Comparison of ENCODE assay signal across 9 mouse cellular contexts in genomic region chr4:150212553-150212971, GRCm38 (mm10). TPM values are rescaled to one million over a fixed set of nuclear protein-coding genes. Genes with fewer than 3 reads are reported as not detected.
A peak's percentile ranks its signal among the peaks of the same experiment; 100 is the strongest.
DNase-seq lines count a peak whose midpoint lies in the region; ATAC-seq and TF ChIP-seq lines count a peak whose summit lies in the region.
"Had no signal": no experiment of that assay in that cellular context is flagged by ENCODE, and none has a peak within 500 bp of the region (broad histone marks: within the 10 kb centered on the region; RNA-seq: fewer than 3 reads in every experiment).

No protein-coding gene starts in this region.

- H3K4me1 ChIP-seq in heart, embryonic 16.5 days (ENCODE audit: control insufficient read depth, insufficient read depth, low read length), result peaks cover 7% of the 10 kb centered on the region
- H3K4me1 ChIP-seq in megakaryocyte, embryonic 14.5 days, result peaks cover 56% of the 10 kb centered on the region
- H3K4me1 ChIP-seq in spleen, adult 2 months (ENCODE audit: control insufficient read depth, insufficient read depth, insufficient read length), result peaks cover 3% of the 10 kb centered on the region; the same call in 1 of the 2 replicates

- DNase-seq in urinary bladder, adult 18-20 months (ENCODE audit: low spot score in 2 of 2), result peak; percentile 12 to 22
- DNase-seq in urinary bladder, postnatal 4 days (ENCODE audit: low spot score in 2 of 2), result no peak
- DNase-seq in embryo, embryonic 11.5 days (ENCODE audit: low read depth, low spot score), result peak; percentile 56
- peak; percentile 47 to 78 for DNase-seq in kidney, postnatal 25 days
- DNase-seq in spleen, adult 2 months (ENCODE audit: low read depth in 1 of 2, low spot score in 2 of 2), result peak; percentile 34 to 53
- DNase-seq in layer of hippocampus, postnatal 14 days (ENCODE audit: low spot score in 2 of 2), result no peak

- TF ChIP-seq CTCF in spleen, adult 2 months (IDR thresholded peaks at IDR 0.05; ENCODE audit: extremely low read depth, insufficient read depth, insufficient read length, insufficient replicate concordance), result no peak

- peak overlapping the region; percentile 75 for H3K4me2 ChIP-seq in heart, embryonic 16.5 days (ENCODE audit: low read depth, low read length)

- peak overlapping the region; percentile 7 for H3K27ac ChIP-seq in heart, embryonic 16.5 days (ENCODE audit: low read length)
- peak overlapping the region; percentile 71 for H3K27ac ChIP-seq in spleen, adult 2 months (ENCODE audit: insufficient read depth, low read length)

- ATAC-seq in heart, embryonic 16.5 days (replicated peaks; ENCODE audit: extremely low read depth, insufficient read depth, low FRiP score), result peak; percentile 86

- TF ChIP-seq POLR2A in spleen, adult 2 months (IDR thresholded peaks at IDR 0.05; ENCODE audit: low read depth, low read length), result no peak

- H3K27me3 ChIP-seq in heart, embryonic 16.5 days (ENCODE audit: control insufficient read depth, insufficient read depth, low read length), result no peaks in the 10 kb centered on the region
- H3K27me3 ChIP-seq in megakaryocyte, embryonic 14.5 days (replicated peaks), result no peaks in the 10 kb centered on the region
- no peaks in the 10 kb centered on the region for H3K27me3 ChIP-seq in spleen, adult 2 months (ENCODE audit: control insufficient read depth, insufficient read depth, low read length)

- no peaks in the 10 kb centered on the region for H3K36me3 ChIP-seq in heart, embryonic 16.5 days (ENCODE audit: control insufficient read depth, insufficient read depth)
- H3K36me3 ChIP-seq in megakaryocyte, embryonic 14.5 days (replicated peaks; ENCODE audit: low read length), result no peaks in the 10 kb centered on the region
- H3K36me3 ChIP-seq in spleen, adult 2 months (ENCODE audit: control insufficient read depth, insufficient read depth, low read length), result no peaks in the 10 kb centered on the region

- H3K9ac ChIP-seq in heart, embryonic 16.5 days (ENCODE audit: low read length), result peak overlapping the region; percentile 71

- H3K9me3 ChIP-seq in heart, embryonic 16.5 days (replicated peaks; ENCODE audit: control insufficient read depth, low read length), result no peaks in the 10 kb centered on the region
- H3K9me3 ChIP-seq in megakaryocyte, embryonic 14.5 days, result no peaks in the 10 kb centered on the region

- H3K4me3 ChIP-seq in heart, embryonic 16.5 days (ENCODE audit: low read length), result peak overlapping the region; percentile 43
- peak overlapping the region; percentile 86 for H3K4me3 ChIP-seq in megakaryocyte, embryonic 14.5 days (replicated peaks)
- H3K4me3 ChIP-seq in spleen, adult 2 months (ENCODE audit: extremely low read depth, insufficient read depth, insufficient read length), result peak overlapping the region; percentile 25; the same call in 1 of the 2 replicates

- WGBS in heart, embryonic 16.5 days, result 2% methylated on average over 15 of the region's 15 CpGs
- 4% methylated on average over 15 of the region's 15 CpGs for WGBS in spleen, adult 2 months

RNA-seq across cellular contexts. Expression of gene Car6, which starts 11.4 kb away (rescaled TPM):
- polyA plus RNA-seq in heart, embryonic 16.5 days (2015; fragmentation: Nextera tagmentation; extraction: Ambion mirVana), result not detected in 2 replicates
- polyA plus RNA-seq in megakaryocyte, embryonic 14.5 days (2012; ENCODE audit: insufficient read depth, low replicate concordance), result not detected in 2 replicates
- polyA plus RNA-seq in spleen, adult 2 months (2012; rRNA removed), result not detected in 2 replicates
- not detected for total RNA-seq in layer of hippocampus, postnatal 14 days (2021)
- polyA plus RNA-seq: cortical plate, adult 2 months had no signal

RNA-seq across cellular contexts. Expression of gene Eno1, which starts 24.0 kb away (rescaled TPM):
- 1,672 and 1,922 TPM in 2 replicates for polyA plus RNA-seq in heart, embryonic 16.5 days (2015; fragmentation: Nextera tagmentation; extraction: Ambion mirVana)
- polyA plus RNA-seq in megakaryocyte, embryonic 14.5 days (2012; ENCODE audit: insufficient read depth, low replicate concordance), result 2,192 and 2,220 TPM in 2 replicates
- 120 and 224 TPM in 2 replicates for polyA plus RNA-seq in spleen, adult 2 months (2012; rRNA removed)
- 100 to 1,000 TPM; 395 to 425 TPM for total RNA-seq in layer of hippocampus, postnatal 14 days (2021)

Comparison
In these comparisons a context has a peak if more than half of its experiments do, and no peak if none do; other contexts are left out.
1. DNase-seq: peak in urinary bladder, adult 18-20 months (2 of 2), embryo, embryonic 11.5 days (single experiment), kidney, postnatal 25 days (2 of 2) and spleen, adult 2 months (2 of 2); none in urinary bladder, postnatal 4 days (0 of 2) and layer of hippocampus, postnatal 14 days (0 of 2).
2. H3K4me3 ChIP-seq: peak in every context shown above with its lines; median percentile 86 in megakaryocyte, embryonic 14.5 days; 43 in heart, embryonic 16.5 days; 25 in spleen, adult 2 months.